28 mouse cellular contexts compared by ENCODE assay signal in genomic region chr10:4027466-4027865, GRCm38 (mm10). TPM values are rescaled to one million over a fixed set of nuclear protein-coding genes. Genes with fewer than 3 reads are reported as not detected.
DNase-seq lines count a peak whose midpoint lies in the region; ATAC-seq and TF ChIP-seq lines count a peak whose summit lies in the region.
"Had no signal": no experiment of that assay in that cellular context is flagged by ENCODE, and none has a peak within 500 bp of the region (broad histone marks: within the 10 kb centered on the region; RNA-seq: fewer than 3 reads in every experiment).

No protein-coding gene starts in this region.

- TF ChIP-seq POLR2A in embryonic fibroblast, embryonic 13.5 days (IDR thresholded peaks at IDR 0.05; ENCODE audit: low read depth, low read length), result no peak

- H3K4me2 ChIP-seq in lung, embryonic 16.5 days (ENCODE audit: low read depth, low read length), result no peak overlapping the region
- H3K4me2 ChIP-seq: forebrain, embryonic 15.5 days; heart, embryonic 15.5 days; hindbrain, embryonic 14.5 days; limb, embryonic 13.5 days; liver, embryonic 12.5 days; midbrain, embryonic 15.5 days had no signal

- H3K9me3 ChIP-seq in lung, embryonic 16.5 days (ENCODE audit: control insufficient read depth, low read length), result no peaks in the 10 kb centered on the region
- no peaks in the 10 kb centered on the region for H3K9me3 ChIP-seq in hindbrain, embryonic 10.5 days
- H3K9me3 ChIP-seq: forebrain, embryonic 15.5 days; G1E; heart, embryonic 15.5 days; limb, embryonic 13.5 days; liver, embryonic 12.5 days; midbrain, embryonic 10.5 days; midbrain, embryonic 15.5 days had no signal

- peaks cover 12% of the 10 kb centered on the region for H3K4me1 ChIP-seq in embryonic fibroblast, embryonic 13.5 days (ENCODE audit: control insufficient read depth, insufficient read depth, low read length)
- peaks cover 19% of the 10 kb centered on the region for H3K4me1 ChIP-seq in lung, embryonic 16.5 days (replicated peaks; ENCODE audit: control insufficient read depth, insufficient read depth, low read length)
- H3K4me1 ChIP-seq in hindbrain, embryonic 10.5 days (replicated peaks), result no peaks in the 10 kb centered on the region
- H3K4me1 ChIP-seq: forebrain, embryonic 15.5 days; liver, embryonic 12.5 days; midbrain, embryonic 10.5 days; midbrain, embryonic 15.5 days had no signal

- no peaks in the 10 kb centered on the region for H3K27me3 ChIP-seq in lung, embryonic 16.5 days (ENCODE audit: control insufficient read depth, insufficient read depth, low read depth, low read length)
- H3K27me3 ChIP-seq in hindbrain, embryonic 10.5 days (ENCODE audit: insufficient read depth, poor library complexity, severe bottlenecking), result no peaks in the 10 kb centered on the region
- H3K27me3 ChIP-seq: forebrain, embryonic 15.5 days; heart, embryonic 15.5 days; limb, embryonic 13.5 days; liver, embryonic 12.5 days; midbrain, embryonic 15.5 days had no signal

- H3K9ac ChIP-seq in lung, embryonic 16.5 days (ENCODE audit: low read length), result no peak overlapping the region
- H3K9ac ChIP-seq: forebrain, embryonic 15.5 days; heart, embryonic 15.5 days; hindbrain, embryonic 14.5 days; limb, embryonic 13.5 days; liver, embryonic 12.5 days; liver, postnatal 0 days; midbrain, embryonic 15.5 days had no signal

- no peak for TF ChIP-seq CTCF in gastrocnemius, adult 2 months (IDR thresholded peaks at IDR 0.05)
- TF ChIP-seq CTCF in embryonic fibroblast, embryonic 13.5 days (IDR thresholded peaks at IDR 0.05; ENCODE audit: borderline replicate concordance, insufficient read depth, low read length), result no peak

- no peak for ATAC-seq in lung, embryonic 16.5 days (ENCODE audit: low read depth)
- ATAC-seq: forebrain, embryonic 15.5 days; liver, embryonic 12.5 days; liver, postnatal 0 days; midbrain, embryonic 15.5 days had no signal

- H3K4me3 ChIP-seq in gastrocnemius, adult 2 months, result no peak overlapping the region
- H3K4me3 ChIP-seq in embryonic fibroblast, embryonic 13.5 days (ENCODE audit: insufficient read depth, low read length), result no peak overlapping the region
- H3K4me3 ChIP-seq in lung, embryonic 16.5 days (ENCODE audit: low read length), result no peak overlapping the region
- no peak overlapping the region for H3K4me3 ChIP-seq in hindbrain, embryonic 10.5 days
- H3K4me3 ChIP-seq: forebrain, embryonic 15.5 days; heart, embryonic 15.5 days; limb, embryonic 13.5 days; liver, embryonic 12.5 days; midbrain, embryonic 10.5 days; midbrain, embryonic 15.5 days had no signal

- DNase-seq in gastrocnemius, adult 2 months, result no peak
- DNase-seq in gastrocnemius, postnatal 25 days, result no peak
- peak; percentile 81 for DNase-seq in lung, postnatal 36 days
- DNase-seq in right cerebral cortex, adult 18-20 months, result no peak
- no peak for DNase-seq in hindbrain, embryonic 10.5 days (ENCODE audit: low spot score)
- no peak for DNase-seq in neural tube, embryonic 10.5 days (ENCODE audit: extremely low spot score, low spot score)
- DNase-seq: adrenal gland, adult 2 months; adrenal gland, postnatal 36 days; cerebellum, adult 2 months; cerebellum, postnatal 14 days; heart, postnatal 4 days; kidney, adult 8-10 months; kidney, postnatal 4 days; liver, postnatal 0 days; spleen, adult 18-20 months; thymus, adult 18-20 months; thymus, postnatal 36 days had no signal

- 10% methylated on average over 4 of the region's 4 CpGs for WGBS in lung, embryonic 16.5 days
- WGBS in hindbrain, embryonic 10.5 days, result 83% methylated on average over 4 of the region's 4 CpGs

- intact Hi-C loops in gastrocnemius, adult 2 months (cut with DNase I), result no loop called here

- peaks cover 3% of the 10 kb centered on the region; the same call in 1 of the 2 replicates for H3K36me3 ChIP-seq in lung, embryonic 16.5 days (ENCODE audit: control insufficient read depth, insufficient read depth, low read length)
- peaks cover 39% of the 10 kb centered on the region for H3K36me3 ChIP-seq in hindbrain, embryonic 10.5 days
- H3K36me3 ChIP-seq: forebrain, embryonic 15.5 days; heart, embryonic 15.5 days; midbrain, embryonic 15.5 days had no signal

- H3K27ac ChIP-seq in gastrocnemius, adult 2 months, result peak overlapping the region; percentile 66
- H3K27ac ChIP-seq in embryonic fibroblast, embryonic 13.5 days (ENCODE audit: insufficient read depth, low read length), result peak overlapping the region; percentile 69; the same call in 1 of the 2 replicates
- H3K27ac ChIP-seq in lung, embryonic 16.5 days (ENCODE audit: low read length), result 0 out of 2 replicates have a peak overlapping the region, but pooled peaks have one; percentile 17
- H3K27ac ChIP-seq in hindbrain, embryonic 10.5 days, result no peak overlapping the region
- H3K27ac ChIP-seq: forebrain, embryonic 15.5 days; heart, embryonic 15.5 days; hindbrain, embryonic 14.5 days; kidney, postnatal 0 days; limb, embryonic 13.5 days; liver, embryonic 12.5 days; midbrain, embryonic 10.5 days; midbrain, embryonic 15.5 days had no signal

RNA-seq across cellular contexts. Expression of gene Mthfd1l, which starts 54.5 kb away (rescaled TPM):
- total RNA-seq in gastrocnemius, adult 2 months (2021), result under 1 TPM; 0.42 to 0.48 TPM
- 1 to 10 TPM in 1 of 2 experiments, under 1 TPM in 1; 0.59 to 1.1 TPM for total RNA-seq in gastrocnemius, postnatal 25 days (2021)
- polyA plus RNA-seq in embryonic fibroblast, embryonic 13.5 days (2011; ENCODE audit: insufficient read length, low read depth, missing spikeins), result 29.7 and 30.8 TPM in 2 replicates
- polyA plus RNA-seq in lung, embryonic 16.5 days (2015; fragmentation: Nextera tagmentation; extraction: Ambion mirVana), result 12.7 and 14.2 TPM in 2 replicates
- polyA plus RNA-seq in hindbrain, embryonic 10.5 days (2016; fragmentation: Nextera tagmentation; extraction: Ambion mirVana), result 14.0 and 22.9 TPM in 2 replicates
